8 mouse cellular contexts compared by ENCODE assay signal in genomic region chr17:57030931-57031660, GRCm38 (mm10). TPM values are rescaled to one million over a fixed set of nuclear protein-coding genes. Genes with fewer than 3 reads are reported as not detected.
DNase-seq lines count a peak whose midpoint lies in the region; ATAC-seq and TF ChIP-seq lines count a peak whose summit lies in the region.

Khsrp (minus strand) TSS chr17:57031522.

- no peak for TF ChIP-seq CTCF in layer of hippocampus, adult 2 months (conservative IDR thresholded peaks at IDR 0.05)

- 0 out of 2 replicates have a peak, but pooled peaks cover 5% of the 10 kb centered on the region for H3K27me3 ChIP-seq in hindbrain, embryonic 12.5 days
- no peaks in the 10 kb centered on the region for H3K27me3 ChIP-seq in midbrain, embryonic 10.5 days (ENCODE audit: low read depth, poor library complexity, severe bottlenecking)
- H3K27me3 ChIP-seq in stomach, embryonic 16.5 days (ENCODE audit: control insufficient read depth, insufficient read depth, low read length) = no peaks in the 10 kb centered on the region

- H3K4me1 ChIP-seq in hindbrain, embryonic 12.5 days = peaks cover 22% of the 10 kb centered on the region
- H3K4me1 ChIP-seq in midbrain, embryonic 10.5 days = peaks cover 27% of the 10 kb centered on the region
- H3K4me1 ChIP-seq in stomach, embryonic 16.5 days (ENCODE audit: control insufficient read depth, insufficient read depth, low read length) = peaks cover 13% of the 10 kb centered on the region

- H3K36me3 ChIP-seq in hindbrain, embryonic 12.5 days = peaks cover 28% of the 10 kb centered on the region
- H3K36me3 ChIP-seq in midbrain, embryonic 10.5 days = peaks cover 38% of the 10 kb centered on the region
- peaks cover 17% of the 10 kb centered on the region; the same call in 1 of the 2 replicates for H3K36me3 ChIP-seq in stomach, embryonic 16.5 days (ENCODE audit: control insufficient read depth, insufficient read depth, low read length)

- H3K9me3 ChIP-seq in hindbrain, embryonic 12.5 days (replicated peaks) = no peaks in the 10 kb centered on the region
- H3K9me3 ChIP-seq in midbrain, embryonic 10.5 days (replicated peaks) = no peaks in the 10 kb centered on the region
- no peaks in the 10 kb centered on the region for H3K9me3 ChIP-seq in stomach, embryonic 16.5 days (replicated peaks; ENCODE audit: control insufficient read depth, low read length)

- DNase-seq in layer of hippocampus, adult 2 months (ENCODE audit: low spot score in 2 of 2) = peak in 1 of 2 experiments; percentile 50
- DNase-seq in layer of hippocampus, adult 9-11 months = no peak
- peak; percentile 42 to 68 for DNase-seq in adrenal gland, postnatal 36 days
- no peak for DNase-seq in frontal cortex, adult 2 months (ENCODE audit: extremely low spot score in 1 of 2, low spot score in 1 of 2)
- peak in 1 of 2 experiments; percentile 28 for DNase-seq in left cerebral cortex, postnatal 25 days (ENCODE audit: low spot score in 2 of 2)
- DNase-seq in midbrain, embryonic 10.5 days (ENCODE audit: low spot score) = peak; percentile 65

- H3K27ac ChIP-seq in layer of hippocampus, adult 2 months = peak within 1 kb of the TSS; percentile 92
- peak within 1 kb of the TSS; percentile 97 for H3K27ac ChIP-seq in hindbrain, embryonic 12.5 days
- peak within 1 kb of the TSS; percentile 99 for H3K27ac ChIP-seq in midbrain, embryonic 10.5 days (replicated peaks)
- peak within 1 kb of the TSS; percentile 90 for H3K27ac ChIP-seq in stomach, embryonic 16.5 days (ENCODE audit: low read length)

- intact Hi-C loops in left cerebral cortex, postnatal 25 days (cut with DNase I) = loop anchor here (1.0 kb wide), 1 partner anchor 28 kb away; the partner anchor contains the start of genes Crb3 and Slc25a23

- ATAC-seq in hindbrain, embryonic 12.5 days (ENCODE audit: low FRiP score) = no peak
- ATAC-seq in stomach, embryonic 16.5 days (ENCODE audit: insufficient read depth, low FRiP score) = no peak

- WGBS in hindbrain, embryonic 12.5 days = under 1% methylated on average over 77 of the region's 99 CpGs
- under 1% methylated on average over 92 of the region's 99 CpGs for WGBS in midbrain, embryonic 10.5 days
- WGBS in stomach, embryonic 16.5 days = under 1% methylated on average over 89 of the region's 99 CpGs

- H3K4me3 ChIP-seq in layer of hippocampus, adult 2 months = peak within 1 kb of the TSS; percentile 73
- H3K4me3 ChIP-seq in hindbrain, embryonic 12.5 days = peak within 1 kb of the TSS; percentile 97
- H3K4me3 ChIP-seq in midbrain, embryonic 10.5 days = peak within 1 kb of the TSS; percentile 87
- peak within 1 kb of the TSS; percentile 91 for H3K4me3 ChIP-seq in stomach, embryonic 16.5 days (replicated peaks; ENCODE audit: low read length)

- H3K4me2 ChIP-seq in hindbrain, embryonic 12.5 days (replicated peaks) = peak within 1 kb of the TSS; percentile 95
- peak within 1 kb of the TSS; percentile 98 for H3K4me2 ChIP-seq in stomach, embryonic 16.5 days (ENCODE audit: low read depth, low read length)

- H3K9ac ChIP-seq in hindbrain, embryonic 12.5 days = peak within 1 kb of the TSS; percentile 100
- H3K9ac ChIP-seq in stomach, embryonic 16.5 days (ENCODE audit: low read length) = peak within 1 kb of the TSS; percentile 100

RNA-seq across cellular contexts. Expression of gene Khsrp, which starts in this region (rescaled TPM):
- 100 to 1,000 TPM; 115 to 120 TPM for total RNA-seq in layer of hippocampus, adult 2 months (2021)
- 10 to 100 TPM; 97.1 to 97.2 TPM for total RNA-seq in adrenal gland, postnatal 36 days (2021)
- 62.6 and 64.9 TPM in 2 replicates for polyA plus RNA-seq in frontal cortex, adult 2 months (2012; rRNA removed)
- 63.4 and 66.5 TPM in 2 replicates for polyA plus RNA-seq in hindbrain, embryonic 12.5 days (2016; fragmentation: Nextera tagmentation; extraction: Ambion mirVana)
- 100 to 1,000 TPM; 103 to 110 TPM for total RNA-seq in left cerebral cortex, postnatal 25 days (2021)
- 45.4 and 53.7 TPM in 2 replicates for polyA plus RNA-seq in midbrain, embryonic 10.5 days (2016; fragmentation: Nextera tagmentation; extraction: Ambion mirVana)
- polyA plus RNA-seq in stomach, embryonic 16.5 days (2015; fragmentation: Nextera tagmentation; extraction: Ambion mirVana) = 18.6 and 20.1 TPM in 2 replicates

Comparison
In these comparisons a context has a peak if more than half of its experiments do, and no peak if none do; other contexts are left out.
1. DNase-seq: peak in adrenal gland, postnatal 36 days (2 of 2) and midbrain, embryonic 10.5 days (single experiment); none in layer of hippocampus, adult 9-11 months (single experiment) and frontal cortex, adult 2 months (0 of 2).
2. Peak in every context shown above with its lines, with median percentiles within 50 percentile points of each other: H3K27ac ChIP-seq and H3K4me3 ChIP-seq.